21 mouse cellular contexts compared by ENCODE assay signal in genomic region chr3:154594156-154594555, GRCm38 (mm10). TPM values are rescaled to one million over a fixed set of nuclear protein-coding genes. Genes with fewer than 3 reads are reported as not detected.
DNase-seq lines count a peak whose midpoint lies in the region; ATAC-seq and TF ChIP-seq lines count a peak whose summit lies in the region.
"Had no signal": no experiment of that assay in that cellular context is flagged by ENCODE, and none has a peak within 500 bp of the region (broad histone marks: within the 10 kb centered on the region; RNA-seq: fewer than 3 reads in every experiment).

No protein-coding gene starts in this region.

- H3K4me3 ChIP-seq in intestine, embryonic 14.5 days (ENCODE audit: low read depth, low read length): no peak overlapping the region
- no peak overlapping the region for H3K4me3 ChIP-seq in intestine, postnatal 0 days (ENCODE audit: low read depth, low read length)
- no peak overlapping the region for H3K4me3 ChIP-seq in kidney, embryonic 14.5 days (ENCODE audit: low read length)
- H3K4me3 ChIP-seq: forebrain, embryonic 10.5 days; heart, adult 2 months; hindbrain, embryonic 13.5 days had no signal

- no peak for TF ChIP-seq CTCF in intestine, postnatal 0 days (IDR thresholded peaks at IDR 0.05; ENCODE audit: low read depth)

- no peaks in the 10 kb centered on the region for H3K27me3 ChIP-seq in intestine, embryonic 14.5 days (replicated peaks; ENCODE audit: control insufficient read depth, insufficient read depth, low read length)
- H3K27me3 ChIP-seq in intestine, postnatal 0 days (replicated peaks; ENCODE audit: control insufficient read depth, insufficient read depth, low read length): no peaks in the 10 kb centered on the region
- H3K27me3 ChIP-seq in kidney, embryonic 14.5 days (ENCODE audit: control insufficient read depth, insufficient read depth, low read length): no peaks in the 10 kb centered on the region
- H3K27me3 ChIP-seq: hindbrain, embryonic 13.5 days had no signal

- peaks cover 49% of the 10 kb centered on the region for H3K36me3 ChIP-seq in intestine, embryonic 14.5 days (ENCODE audit: control insufficient read depth, insufficient read depth, low read length)
- peaks cover 17% of the 10 kb centered on the region for H3K36me3 ChIP-seq in intestine, postnatal 0 days (ENCODE audit: control insufficient read depth, insufficient read depth)
- peaks cover 42% of the 10 kb centered on the region for H3K36me3 ChIP-seq in kidney, embryonic 14.5 days (ENCODE audit: control insufficient read depth, insufficient read depth, low read length)

- 0 out of 2 replicates have a peak, but pooled peaks cover 2% of the 10 kb centered on the region for H3K4me1 ChIP-seq in intestine, embryonic 14.5 days (replicated peaks; ENCODE audit: control insufficient read depth, insufficient read depth, low read length)
- no peaks in the 10 kb centered on the region for H3K4me1 ChIP-seq in intestine, postnatal 0 days (replicated peaks; ENCODE audit: control insufficient read depth, insufficient read depth, low read length)
- peaks cover 4% of the 10 kb centered on the region; the same call in 1 of the 2 replicates for H3K4me1 ChIP-seq in kidney, embryonic 14.5 days (ENCODE audit: control insufficient read depth, insufficient read depth, low read length)

- no peak overlapping the region for H3K9ac ChIP-seq in intestine, embryonic 14.5 days (ENCODE audit: low read length)
- no peak overlapping the region for H3K9ac ChIP-seq in intestine, postnatal 0 days (ENCODE audit: low read depth, low read length)
- H3K9ac ChIP-seq in kidney, embryonic 14.5 days (ENCODE audit: low read depth, low read length): no peak overlapping the region
- H3K9ac ChIP-seq: hindbrain, embryonic 13.5 days had no signal

- peak; percentile 4 for DNase-seq in intestine, embryonic 14.5 days (ENCODE audit: low spot score)
- DNase-seq in kidney, adult 8-10 months: peak; percentile 64 to 74
- DNase-seq in kidney, postnatal 10 days: peak; percentile 41
- DNase-seq in kidney, postnatal 36 days: peak; percentile 55 to 74
- no peak for DNase-seq in layer of hippocampus, postnatal 14 days (ENCODE audit: low spot score in 2 of 2)
- DNase-seq: adrenal gland, adult 8-10 months; adrenal gland, postnatal 25 days; cerebellum, adult 11-12 months; cerebellum, adult 8-10 months; cerebellum, postnatal 10 days; gastrocnemius, postnatal 25 days; heart, adult 2 months had no signal

- H3K27ac ChIP-seq in intestine, embryonic 14.5 days (ENCODE audit: low read depth): no peak overlapping the region
- H3K27ac ChIP-seq in intestine, postnatal 0 days (ENCODE audit: low read depth, low read length): no peak overlapping the region
- H3K27ac ChIP-seq in kidney, embryonic 14.5 days (ENCODE audit: low read depth, low read length): no peak overlapping the region
- H3K27ac ChIP-seq: forebrain, embryonic 10.5 days; heart, adult 2 months; hindbrain, embryonic 13.5 days had no signal

- whole genome bisulfite sequencing in intestine, embryonic 14.5 days: 89% methylated on average over 6 of the region's 6 CpGs
- 95% methylated on average over 6 of the region's 6 CpGs for WGBS in intestine, postnatal 0 days
- WGBS in kidney, embryonic 14.5 days: 91% methylated on average over 6 of the region's 6 CpGs

- no peaks in the 10 kb centered on the region for H3K9me3 ChIP-seq in intestine, embryonic 14.5 days (ENCODE audit: control insufficient read depth, low read length)
- no peaks in the 10 kb centered on the region for H3K9me3 ChIP-seq in intestine, postnatal 0 days (ENCODE audit: control insufficient read depth)
- no peaks in the 10 kb centered on the region for H3K9me3 ChIP-seq in kidney, embryonic 14.5 days (ENCODE audit: control insufficient read depth, low read length)
- H3K9me3 ChIP-seq: forebrain, embryonic 10.5 days; hindbrain, embryonic 13.5 days had no signal

- no peak overlapping the region for H3K4me2 ChIP-seq in intestine, embryonic 14.5 days (ENCODE audit: low read length)
- H3K4me2 ChIP-seq in intestine, postnatal 0 days (replicated peaks; ENCODE audit: low read depth): no peak overlapping the region
- H3K4me2 ChIP-seq in kidney, embryonic 14.5 days (replicated peaks; ENCODE audit: low read depth, low read length): no peak overlapping the region
- H3K4me2 ChIP-seq: heart, embryonic 11.5 days; hindbrain, embryonic 13.5 days had no signal

- no peak for ATAC-seq in intestine, embryonic 14.5 days (replicated peaks; ENCODE audit: low FRiP score, low TSS enrichment, low read depth)
- no peak for ATAC-seq in intestine, postnatal 0 days
- no peak for ATAC-seq in kidney, embryonic 14.5 days (ENCODE audit: low FRiP score, low TSS enrichment)
- no peak for ATAC-seq in CD4-positive, CD25-positive, alpha-beta regulatory T cell, adult 4 months
- ATAC-seq: activated CD4-positive, CD25-positive, alpha-beta regulatory T cell, adult 4 months; forebrain, embryonic 14.5 days; hindbrain, embryonic 16.5 days had no signal

RNA-seq across cellular contexts. Expression of gene Cryz, which starts 2.4 kb away (rescaled TPM):
- 22.3 and 25.0 TPM in 2 replicates for polyA plus RNA-seq in intestine, embryonic 14.5 days (2014; fragmentation: Nextera tagmentation; extraction: Ambion mirVana)
- 55.6 and 62.6 TPM in 2 replicates for polyA plus RNA-seq in intestine, postnatal 0 days (2015; fragmentation: Nextera tagmentation; extraction: Ambion mirVana)
- polyA plus RNA-seq in kidney, embryonic 14.5 days (2014; fragmentation: Nextera tagmentation; extraction: Ambion mirVana): 28.5 and 33.4 TPM in 2 replicates
- 1 to 10 TPM; 3.6 to 4.1 TPM for polyA plus RNA-seq in CD4-positive, CD25-positive, alpha-beta regulatory T cell, adult 4 months (2017; shearing (Covaris generic))
- total RNA-seq in layer of hippocampus, postnatal 14 days (2021): 10 to 100 TPM; 14.6 to 20.2 TPM

RNA-seq across cellular contexts. Expression of gene Tyw3, which starts 2.7 kb away (rescaled TPM):
- polyA plus RNA-seq in intestine, embryonic 14.5 days (2014; fragmentation: Nextera tagmentation; extraction: Ambion mirVana): 12.5 and 16.3 TPM in 2 replicates
- 5.0 and 6.2 TPM in 2 replicates for polyA plus RNA-seq in intestine, postnatal 0 days (2015; fragmentation: Nextera tagmentation; extraction: Ambion mirVana)
- 18.6 and 21.5 TPM in 2 replicates for polyA plus RNA-seq in kidney, embryonic 14.5 days (2014; fragmentation: Nextera tagmentation; extraction: Ambion mirVana)
- 1 to 10 TPM; 5.2 to 9.1 TPM for polyA plus RNA-seq in CD4-positive, CD25-positive, alpha-beta regulatory T cell, adult 4 months (2017; shearing (Covaris generic))
- total RNA-seq in layer of hippocampus, postnatal 14 days (2021): 10 to 100 TPM; 11.1 to 12.8 TPM

Comparison
In these comparisons a context has a peak if more than half of its experiments do, and no peak if none do; other contexts are left out.
1. DNase-seq: peak in intestine, embryonic 14.5 days (single experiment), kidney, adult 8-10 months (2 of 2), kidney, postnatal 10 days (single experiment) and kidney, postnatal 36 days (2 of 2); none in layer of hippocampus, postnatal 14 days (0 of 2).